Mouse (Mus musculus): ENCODE measurements around the gene Map2k5. TPM values are rescaled to one million over a fixed set of nuclear protein-coding genes. Genes with fewer than 3 reads are reported as not detected.

The Map2k5 gene
- polyA plus RNA-seq, 1 experiment, result 41.2 TPM

GRCm38 (mm10) chr9:63144502-63145248 is 233.0 kb downstream of the Map2k5 start:
- TF ChIP-seq CTCF (IDR thresholded peaks at IDR 0.05; ENCODE audit: borderline replicate concordance, extremely low read depth, insufficient read depth, insufficient read length) (no peak), POLR2A (IDR thresholded peaks at IDR 0.05; ENCODE audit: borderline replicate concordance, extremely low read depth, insufficient read depth, insufficient read length, poor library complexity, severe bottlenecking) (no peak)
- DNase-seq (ENCODE audit: low read depth), result no peak

- DNase-seq (ENCODE audit: low read depth), result no peak
- TF ChIP-seq POLR2A (IDR thresholded peaks at IDR 0.05; ENCODE audit: borderline replicate concordance, extremely low read depth, insufficient read depth, insufficient read length, poor library complexity, severe bottlenecking), result no peak
Measured at GRCm38 (mm10) chr9:63143641-63144501, 233.8 kb downstream of the Map2k5 start.

- TF ChIP-seq POLR2A (IDR thresholded peaks at IDR 0.05; ENCODE audit: borderline replicate concordance, extremely low read depth, insufficient read depth, insufficient read length, poor library complexity, severe bottlenecking), result no peak
- TF ChIP-seq CTCF (IDR thresholded peaks at IDR 0.05; ENCODE audit: borderline replicate concordance, extremely low read depth, insufficient read depth, insufficient read length), result no peak
- DNase-seq (ENCODE audit: low read depth), result no peak
Measured at GRCm38 (mm10) chr9:63143227-63143626, 234.5 kb downstream of the Map2k5 start.

DNA sequence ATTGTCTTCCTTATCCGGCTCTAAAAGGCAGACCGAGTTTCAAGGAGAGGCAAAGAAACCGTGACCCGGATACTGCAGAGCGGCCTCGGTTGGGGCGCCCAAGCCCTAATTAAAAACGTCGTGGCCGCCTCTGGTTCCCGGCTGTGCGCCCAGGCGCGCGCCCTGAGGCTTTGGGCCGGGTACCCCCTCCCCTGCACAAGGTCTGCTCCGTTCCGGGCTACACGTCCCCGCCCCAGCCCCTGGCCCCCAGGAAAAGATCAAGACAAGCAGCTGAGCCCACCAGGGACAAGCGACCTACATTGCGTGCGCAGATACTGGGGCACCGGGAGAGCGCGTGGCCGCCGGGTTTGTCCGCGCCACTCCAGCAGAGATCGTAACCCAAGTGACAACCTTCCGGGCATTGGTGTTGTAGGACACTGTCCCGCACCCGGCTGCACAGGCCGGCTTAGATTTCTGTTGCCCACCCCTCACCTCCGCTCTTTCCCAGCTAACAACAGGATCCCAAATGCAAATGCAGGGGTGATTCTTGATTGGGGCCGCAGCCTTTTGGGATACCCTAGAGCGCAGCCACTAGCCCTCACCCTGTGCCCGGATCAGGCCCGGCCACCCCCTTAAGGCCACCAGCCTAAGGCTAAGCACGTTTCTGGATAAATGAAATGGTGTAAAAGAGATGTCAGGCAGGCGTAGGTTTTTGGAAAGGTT is 235.2 kb downstream of the Map2k5 start:
- TF ChIP-seq CTCF (IDR thresholded peaks at IDR 0.05; ENCODE audit: borderline replicate concordance, extremely low read depth, insufficient read depth, insufficient read length) (no peak), POLR2A (IDR thresholded peaks at IDR 0.05; ENCODE audit: borderline replicate concordance, extremely low read depth, insufficient read depth, insufficient read length, poor library complexity, severe bottlenecking) (no peak)
- no peak for DNase-seq (ENCODE audit: low read depth)

DNA sequence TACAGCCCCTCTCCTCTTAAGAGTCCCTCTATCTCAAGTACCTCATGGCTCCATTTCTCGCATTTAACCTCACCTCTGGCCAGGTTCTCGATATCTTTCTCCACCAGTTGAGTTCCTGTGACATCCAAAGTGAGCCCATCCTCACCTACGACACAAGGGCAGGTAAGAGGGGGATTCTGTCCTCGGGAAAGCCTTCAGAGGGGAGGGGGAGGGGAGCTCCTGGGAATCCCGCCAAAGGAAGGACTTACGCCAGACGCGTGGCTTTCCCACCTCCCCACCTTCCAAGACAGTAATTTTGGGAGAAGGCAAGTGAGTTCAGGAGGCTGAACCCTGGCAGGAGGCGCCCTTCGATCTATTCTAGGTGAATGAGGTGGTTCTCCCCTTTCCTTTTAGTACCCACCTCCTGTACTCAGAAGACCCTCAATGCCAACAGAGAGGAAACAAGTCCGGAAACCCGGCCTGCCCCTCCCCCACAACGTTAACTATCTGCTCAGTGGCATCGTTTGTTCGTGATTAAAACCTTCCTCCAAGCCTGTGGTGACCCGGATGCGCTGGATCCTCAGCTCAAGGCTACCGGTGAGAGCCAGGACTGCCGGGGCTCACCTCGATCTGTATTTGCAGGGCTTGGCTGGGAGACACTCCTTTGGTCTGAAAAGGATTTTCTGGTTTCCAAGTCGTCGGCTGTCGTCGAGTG is 235.9 kb downstream of the Map2k5 start:
- DNase-seq (ENCODE audit: low read depth), result no peak
- no peak for TF ChIP-seq CTCF (IDR thresholded peaks at IDR 0.05; ENCODE audit: borderline replicate concordance, extremely low read depth, insufficient read depth, insufficient read length)
- TF ChIP-seq POLR2A (IDR thresholded peaks at IDR 0.05; ENCODE audit: borderline replicate concordance, extremely low read depth, insufficient read depth, insufficient read length, poor library complexity, severe bottlenecking), result no peak

GRCm38 (mm10) chr9:63140211-63140610 is 237.5 kb downstream of the Map2k5 start:
- no peak for TF ChIP-seq CTCF (IDR thresholded peaks at IDR 0.05; ENCODE audit: borderline replicate concordance, extremely low read depth, insufficient read depth, insufficient read length)
- TF ChIP-seq POLR2A (IDR thresholded peaks at IDR 0.05; ENCODE audit: borderline replicate concordance, extremely low read depth, insufficient read depth, insufficient read length, poor library complexity, severe bottlenecking), result no peak
- no peak for DNase-seq (ENCODE audit: low read depth)

- TF ChIP-seq POLR2A (IDR thresholded peaks at IDR 0.05; ENCODE audit: borderline replicate concordance, extremely low read depth, insufficient read depth, insufficient read length, poor library complexity, severe bottlenecking) (no peak), CTCF (IDR thresholded peaks at IDR 0.05; ENCODE audit: borderline replicate concordance, extremely low read depth, insufficient read depth, insufficient read length) (no peak)
- DNase-seq (ENCODE audit: low read depth), result peak; percentile 45
Measured at GRCm38 (mm10) chr9:63139661-63140060, 238.0 kb downstream of the Map2k5 start.

GRCm38 (mm10) chr9:63138481-63138967 is 239.2 kb downstream of the Map2k5 start:
- DNase-seq (ENCODE audit: low read depth), result peak; percentile 53

DNA sequence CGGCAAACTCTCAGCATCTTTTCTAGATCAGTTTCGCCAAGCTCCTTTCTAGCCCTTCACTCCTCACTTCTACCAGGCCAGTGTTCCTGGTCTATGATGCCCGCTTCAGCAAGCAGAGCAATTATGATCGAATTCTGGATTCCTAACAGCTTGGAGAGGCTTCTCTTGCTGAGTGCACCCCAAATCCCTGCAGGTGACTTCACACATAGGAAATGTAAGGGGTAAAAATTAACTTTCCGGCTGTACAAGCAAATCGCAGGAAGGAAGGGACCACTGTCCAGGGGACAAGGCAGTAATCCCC is 240.1 kb downstream of the Map2k5 start:
- DNase-seq (ENCODE audit: low read depth), result no peak
- TF ChIP-seq POLR2A (IDR thresholded peaks at IDR 0.05; ENCODE audit: borderline replicate concordance, extremely low read depth, insufficient read depth, insufficient read length, poor library complexity, severe bottlenecking), result no peak
- TF ChIP-seq CTCF (IDR thresholded peaks at IDR 0.05; ENCODE audit: borderline replicate concordance, extremely low read depth, insufficient read depth, insufficient read length), result no peak

More at GRCm38 (mm10) chr9:63138481-63138967, 239.2 kb downstream of the Map2k5 start:
- TF ChIP-seq CTCF (IDR thresholded peaks at IDR 0.05; ENCODE audit: borderline replicate concordance, extremely low read depth, insufficient read depth, insufficient read length) (no peak), POLR2A (IDR thresholded peaks at IDR 0.05; ENCODE audit: borderline replicate concordance, extremely low read depth, insufficient read depth, insufficient read length, poor library complexity, severe bottlenecking) (no peak)

GRCm38 (mm10) chr9:63136756-63137614 is 240.7 kb downstream of the Map2k5 start:
- DNase-seq (ENCODE audit: low read depth), result peak; percentile 25
- TF ChIP-seq POLR2A (IDR thresholded peaks at IDR 0.05; ENCODE audit: borderline replicate concordance, extremely low read depth, insufficient read depth, insufficient read length, poor library complexity, severe bottlenecking) (no peak), CTCF (IDR thresholded peaks at IDR 0.05; ENCODE audit: borderline replicate concordance, extremely low read depth, insufficient read depth, insufficient read length) (no peak)

Measured in brain, embryonic 14.5 days (tissue).